Mouse (Mus musculus) splenic B cell, adult 2 months (primary cell): ENCODE measurements around the gene Nrg4.

Source experiments
- DNase-seq: peaks from one replicate; pipeline ENCODE4 v3.0.0-alpha.2; 2011; ENCODE audit warnings: low read depth, low spot score
- H3K27me3 ChIP-seq: 2 replicates; pipeline ENCODE4 v1.6.1; 2012; ENCODE audit warnings: mild to moderate bottlenecking, low read length, moderate library complexity, mixed read lengths; ENCODE audit not compliant: control insufficient read depth, poor library complexity, insufficient read depth, severe bottlenecking
- H3K36me3 ChIP-seq: 2 replicates; pipeline ENCODE4 v1.6.1; 2012; ENCODE audit warnings: mild to moderate bottlenecking, low read length, moderate library complexity, mixed read lengths; ENCODE audit not compliant: control insufficient read depth, poor library complexity, insufficient read depth, severe bottlenecking

Nrg4 gene

GRCm38 (mm10) chr9:55329401-55329800 lies 2.8 kb upstream of the Nrg4 start:
- H3K27me3 ChIP-seq = no peaks in the 10 kb centered on the region
- DNase-seq = no peak
- no peaks in the 10 kb centered on the region for H3K36me3 ChIP-seq

- DNase-seq = no peak
- Histone ChIP-seq H3K27me3 (no peaks in the 10 kb centered on the region), H3K36me3 (no peaks in the 10 kb centered on the region)
Observed at GRCm38 (mm10) chr9:55328151-55328918, 1.7 kb upstream of the Nrg4 start.

GRCm38 (mm10) chr9:55327234-55327615 lies 581 bp upstream of the Nrg4 start:
- peak; percentile 81 for DNase-seq

GRCm38 (mm10) chr9:55325564-55326514 lies 805 bp downstream of the Nrg4 start:
- no peak for DNase-seq
- Histone ChIP-seq H3K27me3 (no peaks in the 10 kb centered on the region), H3K36me3 (no peaks in the 10 kb centered on the region)

More at GRCm38 (mm10) chr9:55327234-55327615, 581 bp upstream of the Nrg4 start:
- Histone ChIP-seq H3K36me3 (no peaks in the 10 kb centered on the region), H3K27me3 (no peaks in the 10 kb centered on the region)

GRCm38 (mm10) chr9:55325061-55325460 lies 1.6 kb downstream of the Nrg4 start:
- no peak for DNase-seq
- no peaks in the 10 kb centered on the region for H3K27me3 ChIP-seq
- no peaks in the 10 kb centered on the region for H3K36me3 ChIP-seq

GRCm38 (mm10) chr9:55324516-55324915 lies 2.1 kb downstream of the Nrg4 start:
- peak; percentile 17 for DNase-seq
- Histone ChIP-seq H3K27me3 (no peaks in the 10 kb centered on the region), H3K36me3 (no peaks in the 10 kb centered on the region)

- no peak for DNase-seq
- H3K36me3 ChIP-seq = no peaks in the 10 kb centered on the region
- no peaks in the 10 kb centered on the region for H3K27me3 ChIP-seq
Observed at GRCm38 (mm10) chr9:55324085-55324484, 2.6 kb downstream of the Nrg4 start.

- DNase-seq = no peak
- H3K36me3 ChIP-seq = no peaks in the 10 kb centered on the region
- H3K27me3 ChIP-seq = no peaks in the 10 kb centered on the region
Observed at GRCm38 (mm10) chr9:55322641-55323040, 4.0 kb downstream of the Nrg4 start.

GRCm38 (mm10) chr9:55313619-55314261 lies 12.9 kb downstream of the Nrg4 start:
- Histone ChIP-seq H3K36me3 (no peaks in the 10 kb centered on the region), H3K27me3 (no peaks in the 10 kb centered on the region)
- no peak for DNase-seq

- Histone ChIP-seq H3K36me3 (no peaks in the 10 kb centered on the region), H3K27me3 (no peaks in the 10 kb centered on the region)
- peak; percentile 81 for DNase-seq
Observed at GRCm38 (mm10) chr9:55311560-55311959, 15.1 kb downstream of the Nrg4 start.

GRCm38 (mm10) chr9:55308455-55308854 lies 18.2 kb downstream of the Nrg4 start:
- DNase-seq = no peak
- Histone ChIP-seq H3K27me3 (no peaks in the 10 kb centered on the region), H3K36me3 (no peaks in the 10 kb centered on the region)

- DNase-seq = no peak
- Histone ChIP-seq H3K36me3 (no peaks in the 10 kb centered on the region), H3K27me3 (no peaks in the 10 kb centered on the region)
Observed at GRCm38 (mm10) chr9:55307557-55307956, 19.1 kb downstream of the Nrg4 start.

- no peaks in the 10 kb centered on the region for H3K36me3 ChIP-seq
- no peaks in the 10 kb centered on the region for H3K27me3 ChIP-seq
- DNase-seq = no peak
Observed at GRCm38 (mm10) chr9:55307066-55307465, 19.6 kb downstream of the Nrg4 start.

GRCm38 (mm10) chr9:55296221-55296620 lies 30.4 kb downstream of the Nrg4 start:
- H3K27me3 ChIP-seq = no peaks in the 10 kb centered on the region
- H3K36me3 ChIP-seq = no peaks in the 10 kb centered on the region
- DNase-seq = no peak

GRCm38 (mm10) chr9:55291966-55292365 lies 34.7 kb downstream of the Nrg4 start:
- DNase-seq = no peak

More at GRCm38 (mm10) chr9:55291966-55292365, 34.7 kb downstream of the Nrg4 start:
- Histone ChIP-seq H3K36me3 (no peaks in the 10 kb centered on the region), H3K27me3 (no peaks in the 10 kb centered on the region)
